Mouse (Mus musculus) bone marrow macrophage, adult 2 months (primary cell): ENCODE data around the gene Gipr.

Source experiments
- CTCF ChIP-seq: IDR thresholded peaks from 2 replicates; pipeline ENCODE4 v1.5.1; 2012; ENCODE audit warnings: low read depth, mild to moderate bottlenecking, low read length, moderate library complexity
- POLR2A ChIP-seq: IDR thresholded peaks from 2 replicates; pipeline ENCODE4 v1.6.1; 2012; ENCODE audit warnings: mild to moderate bottlenecking, low read depth, low read length, borderline replicate concordance

GRCm38 (mm10) chr7:19208944-19209472, 43.1 kb upstream of the Gipr start:
- TF ChIP-seq POLR2A (no peak), CTCF (0 out of 2 replicates have a peak, but pooled peaks have one; percentile 16)
